Mouse (Mus musculus): ENCODE measurements around the gene Spns2. TPM values are rescaled to one million over a fixed set of nuclear protein-coding genes. Genes with fewer than 3 reads are reported as not detected.

The Spns2 gene
- polyA plus RNA-seq, 1 experiment from 2014 or later, result 11.1 TPM

DNA sequence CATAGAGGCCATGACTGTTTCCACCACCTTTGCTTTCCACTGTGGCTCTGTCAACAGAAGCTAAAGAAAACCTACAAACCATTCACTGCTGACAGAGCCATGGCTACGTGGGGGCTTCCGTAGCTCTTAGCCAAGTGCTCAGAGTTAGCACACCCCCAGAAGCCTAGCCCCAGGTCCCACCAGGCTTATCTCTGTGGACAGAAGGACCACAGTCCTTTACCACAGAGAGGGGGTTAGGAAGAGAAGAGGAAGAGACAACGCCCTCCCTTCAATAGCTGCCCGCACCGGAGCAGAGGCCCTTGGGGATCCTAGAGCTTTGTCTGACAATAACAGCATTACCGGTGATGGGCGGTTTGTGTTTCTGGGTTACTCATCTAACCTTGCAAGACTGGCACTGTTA is 14.3 kb downstream of the Spns2 start:
- Histone ChIP-seq H3K4me3 (ENCODE audit: low read depth, low read length) (no peak overlapping the region), H3K27ac (ENCODE audit: low read length) (no peak overlapping the region), H3K9ac (replicated peaks; ENCODE audit: low read depth) (no peak overlapping the region), H3K4me2 (replicated peaks; ENCODE audit: low read depth, low read length) (no peak overlapping the region), H3K36me3 (ENCODE audit: insufficient read depth, low read length) (no peaks in the 10 kb centered on the region), H3K9me3 (ENCODE audit: low read length) (no peaks in the 10 kb centered on the region), H3K4me1 (ENCODE audit: insufficient read depth, low read depth, low read length) (peaks cover 19% of the 10 kb centered on the region), H3K27me3 (replicated peaks; ENCODE audit: insufficient read depth, low read length) (no peaks in the 10 kb centered on the region)
- 50% methylated on average over 7 of the region's 7 CpGs for WGBS
- TF ChIP-seq EP300 (IDR thresholded peaks at IDR 0.05), result no peak
- TF ChIP-seq CTCF (IDR thresholded peaks at IDR 0.05), result no peak
- no peak for ATAC-seq
- DNase-seq (ENCODE audit: low spot score), result no peak

DNA sequence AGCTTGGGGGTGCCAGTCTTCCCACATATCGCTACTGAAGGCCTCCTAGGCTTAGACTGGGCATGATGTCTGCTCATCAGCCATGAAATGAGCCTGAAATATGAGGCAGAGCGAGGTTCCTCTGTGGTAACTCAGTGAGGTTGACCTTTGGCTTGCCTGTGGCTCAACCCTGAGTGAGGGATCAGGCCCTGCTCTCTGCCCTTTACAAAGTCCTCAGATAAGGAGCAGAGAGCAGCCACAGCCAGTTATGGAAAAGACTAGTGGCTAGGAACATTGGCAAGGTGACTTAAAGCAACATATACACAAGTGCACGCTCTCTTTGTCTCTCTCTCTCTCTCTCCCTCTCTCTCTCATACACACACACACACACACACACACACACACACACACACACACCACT is 14.8 kb downstream of the Spns2 start:
- WGBS, result 72% methylated on average over 3 of the region's 3 CpGs
- no peaks in the 10 kb centered on the region for H3K36me3 ChIP-seq (ENCODE audit: insufficient read depth, low read length)
- no peak for TF ChIP-seq CTCF (IDR thresholded peaks at IDR 0.05)
- TF ChIP-seq EP300 (IDR thresholded peaks at IDR 0.05), result no peak
- H3K9ac ChIP-seq (replicated peaks; ENCODE audit: low read depth), result no peak overlapping the region
- H3K9me3 ChIP-seq (ENCODE audit: low read length), result no peaks in the 10 kb centered on the region
- 0 out of 2 replicates have a peak overlapping the region, but pooled peaks have one; percentile 3 for H3K27ac ChIP-seq (ENCODE audit: low read length)
- no peak overlapping the region for H3K4me3 ChIP-seq (ENCODE audit: low read depth, low read length)
- DNase-seq (ENCODE audit: low spot score), result no peak
- H3K4me2 ChIP-seq (replicated peaks; ENCODE audit: low read depth, low read length), result no peak overlapping the region
- H3K27me3 ChIP-seq (replicated peaks; ENCODE audit: insufficient read depth, low read length), result no peaks in the 10 kb centered on the region
- no peak for ATAC-seq
- H3K4me1 ChIP-seq (ENCODE audit: insufficient read depth, low read depth, low read length), result peaks cover 23% of the 10 kb centered on the region

DNA sequence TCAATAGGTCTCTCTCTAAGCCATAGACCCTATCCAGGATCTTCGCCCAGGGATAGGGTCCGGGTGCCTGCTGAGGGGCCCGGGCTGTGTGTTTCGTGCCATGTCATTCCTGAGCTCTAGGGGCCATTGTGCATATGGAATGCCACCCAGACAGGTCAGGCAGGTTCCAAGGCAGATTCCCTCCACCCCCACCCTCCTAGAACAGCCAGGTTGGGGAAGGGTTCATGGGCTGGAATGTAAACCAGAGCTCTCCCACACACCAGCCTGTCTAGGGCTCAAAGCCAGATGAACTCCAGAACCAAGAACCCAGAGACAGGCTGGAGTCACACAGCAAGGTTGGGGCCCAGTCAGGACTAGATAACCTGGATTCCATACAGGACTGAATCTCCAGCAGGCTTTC is 16.2 kb downstream of the Spns2 start:
- Histone ChIP-seq H3K36me3 (ENCODE audit: insufficient read depth, low read length) (no peaks in the 10 kb centered on the region), H3K4me1 (ENCODE audit: insufficient read depth, low read depth, low read length) (peaks cover 35% of the 10 kb centered on the region), H3K9me3 (ENCODE audit: low read length) (no peaks in the 10 kb centered on the region), H3K4me3 (ENCODE audit: low read depth, low read length) (no peak overlapping the region), H3K4me2 (replicated peaks; ENCODE audit: low read depth, low read length) (no peak overlapping the region), H3K27ac (ENCODE audit: low read length) (peak overlapping the region; percentile 74), H3K9ac (replicated peaks; ENCODE audit: low read depth) (no peak overlapping the region), H3K27me3 (replicated peaks; ENCODE audit: insufficient read depth, low read length) (no peaks in the 10 kb centered on the region)
- ATAC-seq (peak; percentile 66), DNase-seq (ENCODE audit: low spot score) (peak; percentile 71)
- TF ChIP-seq EP300 (IDR thresholded peaks at IDR 0.05), result peak; percentile 69
- TF ChIP-seq CTCF (IDR thresholded peaks at IDR 0.05), result no peak
- 64% methylated on average over 4 of the region's 4 CpGs for WGBS

DNA sequence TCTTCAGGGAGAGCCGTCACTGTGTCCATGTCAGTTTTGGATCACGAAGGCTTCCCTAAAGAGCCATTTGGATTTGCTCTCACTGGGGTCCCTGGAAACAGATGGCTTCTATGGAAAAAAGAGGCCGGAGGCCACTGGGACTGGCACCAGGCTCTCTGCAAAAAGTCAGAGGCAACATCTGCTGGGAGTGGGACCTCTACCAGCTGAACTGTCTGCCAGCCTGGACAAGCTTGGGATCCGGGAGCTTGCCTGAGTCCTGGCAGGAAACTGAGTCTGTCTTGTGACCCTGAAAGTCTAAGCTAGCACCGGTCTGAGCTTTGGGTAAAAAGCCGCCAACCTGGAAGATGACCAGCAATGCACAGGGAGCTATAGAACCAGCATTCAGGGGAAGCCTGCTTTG is 18.3 kb downstream of the Spns2 start:
- H3K4me1 ChIP-seq (ENCODE audit: insufficient read depth, low read depth, low read length), result peaks cover 36% of the 10 kb centered on the region
- TF ChIP-seq CTCF (IDR thresholded peaks at IDR 0.05) (no peak), EP300 (IDR thresholded peaks at IDR 0.05) (no peak)
- ATAC-seq (no peak), DNase-seq (ENCODE audit: low spot score) (no peak)
- H3K4me2 ChIP-seq (replicated peaks; ENCODE audit: low read depth, low read length), result no peak overlapping the region
- H3K27ac ChIP-seq (ENCODE audit: low read length), result peak overlapping the region; percentile 74
- H3K36me3 ChIP-seq (ENCODE audit: insufficient read depth, low read length), result no peaks in the 10 kb centered on the region
- no peaks in the 10 kb centered on the region for H3K9me3 ChIP-seq (ENCODE audit: low read length)
- no peak overlapping the region for H3K4me3 ChIP-seq (ENCODE audit: low read depth, low read length)
- WGBS, result 64% methylated on average over 6 of the region's 6 CpGs
- no peaks in the 10 kb centered on the region for H3K27me3 ChIP-seq (replicated peaks; ENCODE audit: insufficient read depth, low read length)
- no peak overlapping the region for H3K9ac ChIP-seq (replicated peaks; ENCODE audit: low read depth)

DNA sequence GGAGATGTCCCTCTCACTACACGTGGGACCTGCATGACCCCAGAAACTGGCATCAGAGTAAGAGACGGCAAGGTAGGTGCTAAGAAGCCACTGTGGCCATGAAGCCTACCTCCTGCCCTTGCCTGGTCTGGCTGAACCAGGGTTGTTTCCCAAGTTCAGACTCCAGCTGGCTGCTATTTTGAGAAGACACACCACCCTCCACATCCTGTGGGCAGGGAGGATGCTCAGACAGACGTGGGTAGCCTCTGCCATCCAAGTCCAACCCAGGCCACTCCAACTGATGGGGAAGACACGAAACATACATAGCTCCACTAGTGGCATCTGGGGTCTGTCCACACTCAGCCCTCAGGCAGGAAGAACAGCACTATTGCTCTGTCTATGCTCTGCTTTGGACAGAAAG is 19.7 kb downstream of the Spns2 start:
- no peaks in the 10 kb centered on the region for H3K36me3 ChIP-seq (ENCODE audit: insufficient read depth, low read length)
- H3K4me3 ChIP-seq (ENCODE audit: low read depth, low read length), result no peak overlapping the region
- no peak for TF ChIP-seq CTCF (IDR thresholded peaks at IDR 0.05)
- no peak for TF ChIP-seq EP300 (IDR thresholded peaks at IDR 0.05)
- H3K27ac ChIP-seq (ENCODE audit: low read length), result peak overlapping the region; percentile 78
- H3K9me3 ChIP-seq (ENCODE audit: low read length), result no peaks in the 10 kb centered on the region
- H3K27me3 ChIP-seq (replicated peaks; ENCODE audit: insufficient read depth, low read length), result no peaks in the 10 kb centered on the region
- peaks cover 41% of the 10 kb centered on the region for H3K4me1 ChIP-seq (ENCODE audit: insufficient read depth, low read depth, low read length)
- 45% methylated on average over 4 of the region's 4 CpGs for WGBS
- DNase-seq (ENCODE audit: low spot score) (no peak), ATAC-seq (no peak)
- H3K9ac ChIP-seq (replicated peaks; ENCODE audit: low read depth), result no peak overlapping the region
- H3K4me2 ChIP-seq (replicated peaks; ENCODE audit: low read depth, low read length), result no peak overlapping the region

DNA sequence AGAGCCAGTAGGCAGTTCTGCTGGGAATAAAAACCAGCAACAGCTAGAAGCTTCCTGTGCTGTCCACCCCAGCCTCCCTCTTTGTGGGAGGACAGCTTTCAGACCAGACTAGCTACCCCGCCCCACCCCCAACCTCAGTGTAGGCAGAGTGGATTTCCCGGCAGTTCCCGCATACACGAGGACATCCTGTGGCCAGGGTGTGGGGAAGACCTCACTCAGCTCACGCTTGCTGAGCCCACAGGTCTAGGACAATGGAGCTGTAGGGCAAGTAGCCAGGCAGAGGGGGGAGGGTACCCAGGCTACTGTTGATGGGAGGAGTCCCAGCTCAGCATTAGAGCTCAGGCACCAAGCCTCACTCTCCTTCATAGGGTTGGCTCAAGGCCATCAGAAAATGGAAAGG is 20.5 kb downstream of the Spns2 start:
- no peaks in the 10 kb centered on the region for H3K9me3 ChIP-seq (ENCODE audit: low read length)
- H3K27ac ChIP-seq (ENCODE audit: low read length), result peak overlapping the region; percentile 78
- DNase-seq (ENCODE audit: low spot score), result peak; percentile 82
- H3K4me3 ChIP-seq (ENCODE audit: low read depth, low read length), result no peak overlapping the region
- no peaks in the 10 kb centered on the region for H3K36me3 ChIP-seq (ENCODE audit: insufficient read depth, low read length)
- peak; percentile 72 for ATAC-seq
- WGBS, result 13% methylated on average over 5 of the region's 5 CpGs
- 0 out of 2 replicates have a peak, but pooled peaks have one; percentile 3 for TF ChIP-seq CTCF (IDR thresholded peaks at IDR 0.05)
- peak; percentile 81 for TF ChIP-seq EP300 (IDR thresholded peaks at IDR 0.05)
- H3K9ac ChIP-seq (replicated peaks; ENCODE audit: low read depth), result no peak overlapping the region
- peaks cover 43% of the 10 kb centered on the region for H3K4me1 ChIP-seq (ENCODE audit: insufficient read depth, low read depth, low read length)
- no peaks in the 10 kb centered on the region for H3K27me3 ChIP-seq (replicated peaks; ENCODE audit: insufficient read depth, low read length)
- no peak overlapping the region for H3K4me2 ChIP-seq (replicated peaks; ENCODE audit: low read depth, low read length)

DNA sequence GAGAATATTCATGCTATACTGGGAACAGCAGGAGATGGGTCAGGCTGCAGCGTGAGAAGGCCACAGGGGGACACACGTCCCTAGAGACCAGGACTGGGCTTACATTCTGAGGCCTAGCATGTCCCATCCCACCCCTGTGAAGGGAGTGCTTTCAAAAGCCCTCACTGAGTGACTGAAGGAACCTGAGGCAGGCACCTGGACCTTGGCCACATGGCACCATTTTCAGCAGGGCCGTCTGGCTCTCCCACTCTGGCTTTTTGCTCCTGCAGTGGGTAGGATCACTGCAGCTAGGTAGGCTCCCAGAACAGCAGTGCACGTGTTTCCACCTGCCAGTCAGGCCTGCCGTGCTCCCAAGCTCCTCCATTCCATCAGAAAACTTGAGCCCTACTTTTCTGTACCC is 21.2 kb downstream of the Spns2 start:
- Histone ChIP-seq H3K4me1 (ENCODE audit: insufficient read depth, low read depth, low read length) (peaks cover 48% of the 10 kb centered on the region), H3K9me3 (ENCODE audit: low read length) (no peaks in the 10 kb centered on the region), H3K27me3 (replicated peaks; ENCODE audit: insufficient read depth, low read length) (no peaks in the 10 kb centered on the region), H3K9ac (replicated peaks; ENCODE audit: low read depth) (no peak overlapping the region), H3K4me3 (ENCODE audit: low read depth, low read length) (no peak overlapping the region), H3K27ac (ENCODE audit: low read length) (peak overlapping the region; percentile 78), H3K36me3 (ENCODE audit: insufficient read depth, low read length) (no peaks in the 10 kb centered on the region), H3K4me2 (replicated peaks; ENCODE audit: low read depth, low read length) (no peak overlapping the region)
- TF ChIP-seq EP300 (IDR thresholded peaks at IDR 0.05) (no peak), CTCF (IDR thresholded peaks at IDR 0.05) (no peak)
- DNase-seq (ENCODE audit: low spot score) (no peak), ATAC-seq (no peak)
- 63% methylated on average over 5 of the region's 5 CpGs for WGBS

All from lung, postnatal 0 days (tissue).